Mouse (Mus musculus) forebrain, embryonic 13.5 days (tissue): ENCODE results near the gene Synpo2l. TPM values are rescaled to one million over a fixed set of nuclear protein-coding genes. Genes with fewer than 3 reads are reported as not detected.

Experiments
- ATAC-seq: fragments of 200-750 bp; cut with Nextera tagmentation; 2 replicates; pipeline ENCODE4 v1.8.0; 2017
- H3K27ac ChIP-seq: fragments of 300-500 bp; sonication (generic); 2 replicates; pipeline ENCODE4 v1.5.1; 2015; ENCODE audit warnings: inconsistent platforms, mild to moderate bottlenecking, moderate library complexity
- H3K27me3 ChIP-seq: fragments of 300-500 bp; sonication (generic); 2 replicates; pipeline ENCODE4 v1.6.1; 2015; ENCODE audit warnings: mild to moderate bottlenecking, inconsistent platforms
- H3K36me3 ChIP-seq: fragments of 300-500 bp; sonication (generic); 2 replicates; pipeline ENCODE4 v1.6.1; 2015; ENCODE audit warnings: mild to moderate bottlenecking, inconsistent platforms; ENCODE audit not compliant: poor library complexity, severe bottlenecking
- H3K4me1 ChIP-seq: fragments of 300-500 bp; sonication (generic); 2 replicates; pipeline ENCODE4 v1.6.1; 2015; ENCODE audit warnings: inconsistent platforms
- H3K4me2 ChIP-seq: fragments of 300-500 bp; sonication (generic); 2 replicates; pipeline ENCODE4 v1.6.1; 2015; ENCODE audit warnings: inconsistent platforms, mild to moderate bottlenecking, moderate library complexity
- H3K4me3 ChIP-seq: fragments of 300-500 bp; sonication (generic); 2 replicates; pipeline ENCODE4 v1.5.1; 2015; ENCODE audit warnings: mild to moderate bottlenecking, inconsistent platforms
- H3K9ac ChIP-seq: fragments of 300-500 bp; sonication (generic); 2 replicates; pipeline ENCODE4 v1.6.1; 2015; ENCODE audit warnings: mild to moderate bottlenecking, inconsistent platforms
- H3K9me3 ChIP-seq: fragments of 300-500 bp; sonication (generic); replicated peaks from 2 replicates; pipeline ENCODE4 v1.6.1; 2016; ENCODE audit warnings: inconsistent platforms
- WGBS: fragments of 180-500 bp; shearing (Covaris S2); methylation state at CpG from one replicate; pipeline ENCODE4 v1.1.7; 2015; 5-methylcytosine and 5-hydroxymethylcytosine counted together
- microRNA-seq: library from miRNA; unstranded; fragments of <30 nt; microRNA quantifications from one replicate; pipeline ENCODE4, GENCODE M21; 2016
- polyA plus RNA-seq: library from polyadenylated mRNA; unstranded; fragments of >200 nt; fragmentation: Nextera tagmentation; extraction: Ambion mirVana; gene quantifications from 2 replicates; pipeline ENCODE4 v1.2.1, GENCODE M21; 2015

The Synpo2l gene
- polyA plus RNA-seq, 1 experiment from 2014 or later, result 0.14 TPM

DNA sequence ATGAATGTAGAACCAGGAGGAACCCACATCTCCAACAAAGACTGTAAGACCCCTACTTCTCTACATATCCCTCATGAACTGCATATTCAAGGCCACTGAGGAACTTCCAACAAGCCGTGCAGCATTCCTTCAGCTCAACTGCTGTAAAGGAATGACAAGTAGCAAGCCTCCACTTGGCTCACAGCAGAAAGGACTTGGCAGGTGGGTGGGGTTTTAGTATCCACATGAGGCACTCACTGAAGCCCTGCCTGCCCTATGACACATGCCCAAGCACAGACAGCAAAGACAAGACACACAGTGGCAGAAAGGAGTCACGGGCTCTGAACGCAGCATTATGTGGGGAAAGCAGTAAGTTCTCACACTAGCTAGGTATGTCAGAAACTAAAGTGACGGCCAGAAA, 58.0 kb downstream of the Synpo2l start:
- Histone ChIP-seq H3K27ac (no peak overlapping the region), H3K9me3 (no peaks in the 10 kb centered on the region), H3K4me1 (no peaks in the 10 kb centered on the region), H3K36me3 (peaks cover 16% of the 10 kb centered on the region), H3K4me2 (no peak overlapping the region), H3K9ac (no peak overlapping the region), H3K4me3 (no peak overlapping the region), H3K27me3 (no peaks in the 10 kb centered on the region)
- no peak for ATAC-seq
- WGBS, result 85% methylated on average over 4 of the region's 4 CpGs

- WGBS, result 95% methylated on average over 3 of the region's 3 CpGs
- no peaks in the 10 kb centered on the region for H3K27me3 ChIP-seq
- H3K4me2 ChIP-seq, result no peak overlapping the region
- H3K4me3 ChIP-seq, result no peak overlapping the region
- no peak for ATAC-seq
- peaks cover 16% of the 10 kb centered on the region for H3K36me3 ChIP-seq
- no peak overlapping the region for H3K27ac ChIP-seq
- no peaks in the 10 kb centered on the region for H3K9me3 ChIP-seq
- no peaks in the 10 kb centered on the region for H3K4me1 ChIP-seq
- no peak overlapping the region for H3K9ac ChIP-seq
Observed at GRCm38 (mm10) chr14:20609519-20609918, 58.6 kb downstream of the Synpo2l start.

Small RNA genes within 50 kb of the gene (microRNA-seq; reads per million reads assigned to microRNA genes)
- 1.1 reads per million for gene Mir6946

Other genes with a start within 250 kb of the Synpo2l start
- gene Cfap70, start 216.1 kb downstream of the Synpo2l start, polyA plus RNA-seq, result 0.45 and 1.6 TPM in 2 replicates
- gene Anxa7, start 188.2 kb downstream of the Synpo2l start, polyA plus RNA-seq, result 8.5 and 9.9 TPM in 2 replicates
- gene Mss51, start 171.5 kb downstream of the Synpo2l start, polyA plus RNA-seq, result 0.89 and 1.3 TPM in 2 replicates
- gene Ppp3cb, start 121.8 kb downstream of the Synpo2l start, polyA plus RNA-seq, result 71.9 and 73.7 TPM in 2 replicates
- gene Usp54, start 27.3 kb downstream of the Synpo2l start, polyA plus RNA-seq, result 8.1 and 10.1 TPM in 2 replicates
- gene Myoz1, start 11.8 kb downstream of the Synpo2l start, polyA plus RNA-seq, result not detected in 2 replicates
- 75.9 and 84.7 TPM in 2 replicates for gene Sec24c, start 6.0 kb upstream of the Synpo2l start, polyA plus RNA-seq
- gene Fut11, start 26.6 kb upstream of the Synpo2l start, polyA plus RNA-seq, result 18.9 and 19.9 TPM in 2 replicates
- gene Chchd1, start 34.7 kb upstream of the Synpo2l start, polyA plus RNA-seq, result 235 and 281 TPM in 2 replicates
- gene Zswim8, start 39.2 kb upstream of the Synpo2l start, polyA plus RNA-seq, result 40.8 and 44.2 TPM in 2 replicates
- gene Ndst2, start 66.2 kb upstream of the Synpo2l start, polyA plus RNA-seq, result 14.0 and 18.3 TPM in 2 replicates
- 60.7 and 81.8 TPM in 2 replicates for gene Camk2g, start 125.7 kb upstream of the Synpo2l start, polyA plus RNA-seq
- gene Plau, start 168.3 kb upstream of the Synpo2l start, polyA plus RNA-seq, result 0.27 and 0.35 TPM in 2 replicates